Mouse (Mus musculus): ENCODE measurements around the gene Fam169b. TPM values are rescaled to one million over a fixed set of nuclear protein-coding genes. Genes with fewer than 3 reads are reported as not detected.

Fam169b gene
- polyA plus RNA-seq, 1 experiment: not detected

GRCm38 (mm10) chr7:68318979-68319378 lies 45.3 kb downstream of the Fam169b start:
- 76% methylated on average over 6 of the region's 6 CpGs for WGBS
- Histone ChIP-seq H3K4me3 (ENCODE audit: insufficient read depth, low read depth, low read length) (no peak overlapping the region), H3K27ac (ENCODE audit: insufficient read depth, low read depth, low read length) (no peak overlapping the region), H3K4me1 (ENCODE audit: control insufficient read depth, insufficient read depth, low read length) (peaks cover 6% of the 10 kb centered on the region; the same call in 1 of the 2 replicates)
- no peak for TF ChIP-seq POLR2A (IDR thresholded peaks at IDR 0.05; ENCODE audit: insufficient read depth, low read depth, low read length)
- TF ChIP-seq CTCF (IDR thresholded peaks at IDR 0.05; ENCODE audit: insufficient read depth, low read depth, low read length): no peak

GRCm38 (mm10) chr7:68320078-68320810 lies 46.6 kb downstream of the Fam169b start:
- TF ChIP-seq POLR2A (IDR thresholded peaks at IDR 0.05; ENCODE audit: insufficient read depth, low read depth, low read length) (no peak), CTCF (IDR thresholded peaks at IDR 0.05; ENCODE audit: insufficient read depth, low read depth, low read length) (no peak)
- Histone ChIP-seq H3K27ac (ENCODE audit: insufficient read depth, low read depth, low read length) (no peak overlapping the region), H3K4me1 (ENCODE audit: control insufficient read depth, insufficient read depth, low read length) (peaks cover 6% of the 10 kb centered on the region; the same call in 1 of the 2 replicates), H3K4me3 (ENCODE audit: insufficient read depth, low read depth, low read length) (no peak overlapping the region)
- 62% methylated on average over 14 of the region's 14 CpGs for WGBS

GRCm38 (mm10) chr7:68323051-68323450 lies 49.4 kb downstream of the Fam169b start:
- peaks cover 3% of the 10 kb centered on the region; the same call in 1 of the 2 replicates for H3K4me1 ChIP-seq (ENCODE audit: control insufficient read depth, insufficient read depth, low read length)
- H3K4me3 ChIP-seq (ENCODE audit: insufficient read depth, low read depth, low read length): no peak overlapping the region
- 91% methylated on average over 6 of the region's 6 CpGs for WGBS
- no peak for TF ChIP-seq POLR2A (IDR thresholded peaks at IDR 0.05; ENCODE audit: insufficient read depth, low read depth, low read length)
- TF ChIP-seq CTCF (IDR thresholded peaks at IDR 0.05; ENCODE audit: insufficient read depth, low read depth, low read length): no peak
- H3K27ac ChIP-seq (ENCODE audit: insufficient read depth, low read depth, low read length): no peak overlapping the region

- WGBS: 78% methylated on average over 7 of the region's 7 CpGs
- Histone ChIP-seq H3K27ac (ENCODE audit: insufficient read depth, low read depth, low read length) (no peak overlapping the region), H3K4me3 (ENCODE audit: insufficient read depth, low read depth, low read length) (no peak overlapping the region), H3K4me1 (ENCODE audit: control insufficient read depth, insufficient read depth, low read length) (peaks cover 2% of the 10 kb centered on the region; the same call in 1 of the 2 replicates)
- TF ChIP-seq POLR2A (IDR thresholded peaks at IDR 0.05; ENCODE audit: insufficient read depth, low read depth, low read length) (no peak), CTCF (IDR thresholded peaks at IDR 0.05; ENCODE audit: insufficient read depth, low read depth, low read length) (no peak)
Measured at GRCm38 (mm10) chr7:68326190-68326722, 52.6 kb downstream of the Fam169b start.

- Histone ChIP-seq H3K4me1 (ENCODE audit: control insufficient read depth, insufficient read depth, low read length) (peaks cover 2% of the 10 kb centered on the region; the same call in 1 of the 2 replicates), H3K27ac (ENCODE audit: insufficient read depth, low read depth, low read length) (no peak overlapping the region), H3K4me3 (ENCODE audit: insufficient read depth, low read depth, low read length) (no peak overlapping the region)
- TF ChIP-seq CTCF (IDR thresholded peaks at IDR 0.05; ENCODE audit: insufficient read depth, low read depth, low read length): no peak
- no peak for TF ChIP-seq POLR2A (IDR thresholded peaks at IDR 0.05; ENCODE audit: insufficient read depth, low read depth, low read length)
- WGBS: 79% methylated on average over 9 of the region's 9 CpGs
Measured at GRCm38 (mm10) chr7:68329000-68329399, 55.4 kb downstream of the Fam169b start.

GRCm38 (mm10) chr7:68332799-68333198 lies 59.2 kb downstream of the Fam169b start:
- Histone ChIP-seq H3K4me3 (ENCODE audit: insufficient read depth, low read depth, low read length) (no peak overlapping the region), H3K27ac (ENCODE audit: insufficient read depth, low read depth, low read length) (no peak overlapping the region), H3K4me1 (ENCODE audit: control insufficient read depth, insufficient read depth, low read length) (peaks cover 2% of the 10 kb centered on the region; the same call in 1 of the 2 replicates)
- TF ChIP-seq CTCF (IDR thresholded peaks at IDR 0.05; ENCODE audit: insufficient read depth, low read depth, low read length): no peak
- no peak for TF ChIP-seq POLR2A (IDR thresholded peaks at IDR 0.05; ENCODE audit: insufficient read depth, low read depth, low read length)
- WGBS: 85% methylated on average over 6 of the region's 6 CpGs

- Histone ChIP-seq H3K27ac (ENCODE audit: insufficient read depth, low read depth, low read length) (no peak overlapping the region), H3K4me1 (ENCODE audit: control insufficient read depth, insufficient read depth, low read length) (no peaks in the 10 kb centered on the region), H3K4me3 (ENCODE audit: insufficient read depth, low read depth, low read length) (no peak overlapping the region)
- TF ChIP-seq POLR2A (IDR thresholded peaks at IDR 0.05; ENCODE audit: insufficient read depth, low read depth, low read length) (no peak), CTCF (IDR thresholded peaks at IDR 0.05; ENCODE audit: insufficient read depth, low read depth, low read length) (no peak)
- 83% methylated on average over 8 of the region's 8 CpGs for WGBS
Measured at GRCm38 (mm10) chr7:68337080-68337781, 63.6 kb downstream of the Fam169b start.

GRCm38 (mm10) chr7:68338680-68339079 lies 65.0 kb downstream of the Fam169b start:
- TF ChIP-seq POLR2A (IDR thresholded peaks at IDR 0.05; ENCODE audit: insufficient read depth, low read depth, low read length): no peak
- no peaks in the 10 kb centered on the region for H3K4me1 ChIP-seq (ENCODE audit: control insufficient read depth, insufficient read depth, low read length)
- WGBS: 42% methylated on average over 6 of the region's 6 CpGs
- no peak overlapping the region for H3K27ac ChIP-seq (ENCODE audit: insufficient read depth, low read depth, low read length)
- no peak overlapping the region for H3K4me3 ChIP-seq (ENCODE audit: insufficient read depth, low read depth, low read length)

- no peak for TF ChIP-seq CTCF (IDR thresholded peaks at IDR 0.05; ENCODE audit: insufficient read depth, low read depth, low read length)
- TF ChIP-seq POLR2A (IDR thresholded peaks at IDR 0.05; ENCODE audit: insufficient read depth, low read depth, low read length): no peak
- no peak overlapping the region for H3K4me3 ChIP-seq (ENCODE audit: insufficient read depth, low read depth, low read length)
- no peaks in the 10 kb centered on the region for H3K4me1 ChIP-seq (ENCODE audit: control insufficient read depth, insufficient read depth, low read length)
- H3K27ac ChIP-seq (ENCODE audit: insufficient read depth, low read depth, low read length): no peak overlapping the region
- WGBS: 81% methylated on average over 5 of the region's 5 CpGs
Measured at GRCm38 (mm10) chr7:68344561-68344960, 70.9 kb downstream of the Fam169b start.

Measured in olfactory bulb, adult 2 months (tissue).